Mouse (Mus musculus) 416B (cell line): ENCODE measurements around the gene Btbd35f18.
"Not testable (repeated sequence)": the region's sequence is repeated elsewhere in the genome, so short reads cannot be mapped to it uniquely, and the experiment has no call there.

Source experiments
- DNase-seq: peaks from one replicate; pipeline ENCODE4 v3.0.0; 2011; ENCODE audit warnings: low read depth

Btbd35f18 gene

GRCm38 (mm10) chrX:3699933-3700332 lies at the start of gene Btbd35f18:
Btbd35f18 (plus strand) TSS chrX:3700233.
- DNase-seq = not testable (repeated sequence)
